Comparison of ENCODE assay signal across 7 mouse cellular contexts in genomic region chr3:96247356-96248140, GRCm38 (mm10). TPM values are rescaled to one million over a fixed set of nuclear protein-coding genes. Genes with fewer than 3 reads are reported as not detected.
DNase-seq lines count a peak whose midpoint lies in the region; ATAC-seq and TF ChIP-seq lines count a peak whose summit lies in the region.

No protein-coding gene starts in this region.

- peak; percentile 41 for DNase-seq in 3T3-L1 (ENCODE audit: low read depth, low spot score)
- DNase-seq in liver, embryonic 13.5 days = no peak
- DNase-seq in layer of hippocampus, adult 18-20 months (ENCODE audit: low spot score in 2 of 2) = no peak
- no peak for DNase-seq in layer of hippocampus, adult 9-10 months (ENCODE audit: low spot score)
- DNase-seq in urinary bladder, adult 18-20 months (ENCODE audit: low spot score in 2 of 2) = no peak

- H3K9ac ChIP-seq in forebrain, embryonic 12.5 days = peak overlapping the region; percentile 75
- H3K9ac ChIP-seq in liver, embryonic 13.5 days = peak overlapping the region; percentile 82

- no peak for TF ChIP-seq CTCF in C2C12 (IDR thresholded peaks at IDR 0.05; ENCODE audit: control insufficient read depth, insufficient read depth, insufficient read length)

- H3K9me3 ChIP-seq in forebrain, embryonic 12.5 days = no peaks in the 10 kb centered on the region
- H3K9me3 ChIP-seq in liver, embryonic 13.5 days (replicated peaks) = no peaks in the 10 kb centered on the region

- peaks cover 2% of the 10 kb centered on the region for H3K79me3 ChIP-seq in C2C12 (ENCODE audit: low read depth)

- ATAC-seq in forebrain, embryonic 12.5 days (ENCODE audit: low FRiP score) = no peak
- no peak for ATAC-seq in liver, embryonic 13.5 days (ENCODE audit: low read depth)

- WGBS in forebrain, embryonic 12.5 days = 3% methylated on average over 11 of the region's 11 CpGs
- WGBS in liver, embryonic 13.5 days (ENCODE audit: insufficient replicate concordance) = 2% methylated on average over 11 of the region's 11 CpGs

- peak overlapping the region; percentile 25 for H3K4me3 ChIP-seq in C2C12 (ENCODE audit: insufficient read depth, poor library complexity, severe bottlenecking)
- peak overlapping the region; percentile 45 for H3K4me3 ChIP-seq in forebrain, embryonic 12.5 days (replicated peaks)
- peak overlapping the region; percentile 63 for H3K4me3 ChIP-seq in liver, embryonic 13.5 days (replicated peaks)

- no peaks in the 10 kb centered on the region for H3K79me2 ChIP-seq in C2C12 (ENCODE audit: control insufficient read depth, insufficient read depth)

- H3K27me3 ChIP-seq in C2C12 (ENCODE audit: control insufficient read depth, insufficient read depth, insufficient read length) = no peaks in the 10 kb centered on the region
- H3K27me3 ChIP-seq in forebrain, embryonic 12.5 days = no peaks in the 10 kb centered on the region
- no peaks in the 10 kb centered on the region for H3K27me3 ChIP-seq in liver, embryonic 13.5 days

- H3K27ac ChIP-seq in forebrain, embryonic 12.5 days = peak overlapping the region; percentile 88
- peak overlapping the region; percentile 93 for H3K27ac ChIP-seq in liver, embryonic 13.5 days

- peak overlapping the region; percentile 67 for H3ac ChIP-seq in C2C12 (ENCODE audit: control insufficient read depth, insufficient read length, low read depth)

- peak overlapping the region; percentile 60 for H3K4me2 ChIP-seq in forebrain, embryonic 12.5 days
- peak overlapping the region; percentile 69 for H3K4me2 ChIP-seq in liver, embryonic 13.5 days

- no peaks in the 10 kb centered on the region for H3K36me3 ChIP-seq in C2C12 (ENCODE audit: control insufficient read depth, insufficient read depth)
- no peaks in the 10 kb centered on the region for H3K36me3 ChIP-seq in forebrain, embryonic 12.5 days (replicated peaks)
- no peaks in the 10 kb centered on the region for H3K36me3 ChIP-seq in liver, embryonic 13.5 days

- H3K4me1 ChIP-seq in forebrain, embryonic 12.5 days = peaks cover 28% of the 10 kb centered on the region
- H3K4me1 ChIP-seq in liver, embryonic 13.5 days (replicated peaks) = peaks cover 66% of the 10 kb centered on the region

TF ChIP-seq in C2C12, 6 proteins besides CTCF, POLR2A, EP300 and RAD21:
- TF ChIP-seq MAX (IDR thresholded peaks at IDR 0.05) (no peak), MYOG (IDR thresholded peaks at IDR 0.05; ENCODE audit: control insufficient read depth, extremely low read depth, insufficient read length) (no peak), CEBPB (IDR thresholded peaks at IDR 0.05; ENCODE audit: low read depth) (no peak), MYOD1 (IDR thresholded peaks at IDR 0.05; ENCODE audit: control insufficient read depth, insufficient read length, low read depth) (no peak), FOSL1 (IDR thresholded peaks at IDR 0.05; ENCODE audit: insufficient read depth, low read length, poor library complexity, severe bottlenecking) (no peak), USF1 (IDR thresholded peaks at IDR 0.05; ENCODE audit: low read depth) (no peak)
TF ChIP-seq in C2C12: peak in this region for 0.

RNA-seq across cellular contexts. Expression of gene Hist2h3c1, which starts 1.1 kb away (rescaled TPM):
- 0.32 TPM for polyA plus RNA-seq in C2C12 (2012; fragmentation: generic; extraction: Trizol)
- not detected in 2 replicates for polyA plus RNA-seq in forebrain, embryonic 12.5 days (2016; fragmentation: Nextera tagmentation; extraction: Ambion mirVana)
- 2.3 TPM in 2 replicates for polyA plus RNA-seq in liver, embryonic 13.5 days (2015; fragmentation: Nextera tagmentation; extraction: Ambion mirVana)
- not detected for total RNA-seq in layer of hippocampus, adult 18-20 months (2021)

RNA-seq across cellular contexts. Expression of gene Hist2h2aa1, which starts 2.3 kb away (rescaled TPM):
- not detected for polyA plus RNA-seq in C2C12 (2012; fragmentation: generic; extraction: Trizol)
- 18.5 and 21.0 TPM in 2 replicates for polyA plus RNA-seq in forebrain, embryonic 12.5 days (2016; fragmentation: Nextera tagmentation; extraction: Ambion mirVana)
- 26.9 and 40.6 TPM in 2 replicates for polyA plus RNA-seq in liver, embryonic 13.5 days (2015; fragmentation: Nextera tagmentation; extraction: Ambion mirVana)
- 10 to 100 TPM in 1 of 2 experiments, 1 to 10 TPM in 1; 8.7 to 12.8 TPM for total RNA-seq in layer of hippocampus, adult 18-20 months (2021)

RNA-seq across cellular contexts. Expression of gene Hist2h2aa2, which starts 7.5 kb away (rescaled TPM):
- polyA plus RNA-seq in C2C12 (2012; fragmentation: generic; extraction: Trizol) = 20.3 TPM
- 79.4 and 86.1 TPM in 2 replicates for polyA plus RNA-seq in forebrain, embryonic 12.5 days (2016; fragmentation: Nextera tagmentation; extraction: Ambion mirVana)
- 53.6 and 86.4 TPM in 2 replicates for polyA plus RNA-seq in liver, embryonic 13.5 days (2015; fragmentation: Nextera tagmentation; extraction: Ambion mirVana)
- total RNA-seq in layer of hippocampus, adult 18-20 months (2021) = 100 to 1,000 TPM; 207 to 216 TPM

RNA-seq across cellular contexts. Expression of gene Hist2h3c2, which starts 8.6 kb away (rescaled TPM):
- polyA plus RNA-seq in C2C12 (2012; fragmentation: generic; extraction: Trizol) = 5.1 TPM
- 11.6 and 17.3 TPM in 2 replicates for polyA plus RNA-seq in forebrain, embryonic 12.5 days (2016; fragmentation: Nextera tagmentation; extraction: Ambion mirVana)
- polyA plus RNA-seq in liver, embryonic 13.5 days (2015; fragmentation: Nextera tagmentation; extraction: Ambion mirVana) = 9.8 and 20.7 TPM in 2 replicates
- 10 to 100 TPM in 1 of 2 experiments, 1 to 10 TPM in 1; 7.7 to 11.1 TPM for total RNA-seq in layer of hippocampus, adult 18-20 months (2021)

RNA-seq across cellular contexts. Expression of gene Hist2h4, which starts 15.6 kb away (rescaled TPM):
- 0.89 TPM for polyA plus RNA-seq in C2C12 (2012; fragmentation: generic; extraction: Trizol)
- polyA plus RNA-seq in forebrain, embryonic 12.5 days (2016; fragmentation: Nextera tagmentation; extraction: Ambion mirVana) = 16.1 and 19.5 TPM in 2 replicates
- polyA plus RNA-seq in liver, embryonic 13.5 days (2015; fragmentation: Nextera tagmentation; extraction: Ambion mirVana) = 15.2 and 44.8 TPM in 2 replicates
- 10 to 100 TPM; 33.3 to 33.7 TPM for total RNA-seq in layer of hippocampus, adult 18-20 months (2021)

Comparison
In these comparisons a context has a peak if more than half of its experiments do, and no peak if none do; other contexts are left out.
1. RNA of gene Hist2h2aa1, which starts 2.3 kb away (polyA plus RNA-seq): 26.9 to 40.6 TPM in liver, embryonic 13.5 days and 18.5 to 21.0 TPM in forebrain, embryonic 12.5 days; not detected in C2C12 (single experiment); every median in the first group is over 10 times any median in the second.
2. Peak in every context shown above with its lines, with median percentiles within 50 percentile points of each other: H3K4me3 ChIP-seq.